Mouse (Mus musculus): ENCODE results near the gene Ski. TPM values are rescaled to one million over a fixed set of nuclear protein-coding genes. Genes with fewer than 3 reads are reported as not detected.

The Ski gene
- polyA plus RNA-seq, 1 experiment from 2014 or later, result 14.6 TPM

GRCm38 (mm10) chr4:155140795-155141265 lies 81.6 kb downstream of the Ski start:
- Histone ChIP-seq H3K9me3 (replicated peaks; ENCODE audit: control insufficient read depth, low read length) (no peaks in the 10 kb centered on the region), H3K9ac (ENCODE audit: low read depth, low read length) (no peak overlapping the region), H3K4me1 (ENCODE audit: control insufficient read depth, insufficient read depth, low read length) (peaks cover 28% of the 10 kb centered on the region), H3K36me3 (ENCODE audit: control insufficient read depth, insufficient read depth, low read length) (no peaks in the 10 kb centered on the region), H3K4me3 (ENCODE audit: low read depth, low read length) (no peak overlapping the region), H3K4me2 (no peak overlapping the region), H3K27me3 (ENCODE audit: control insufficient read depth, insufficient read depth, low read length) (no peaks in the 10 kb centered on the region), H3K27ac (ENCODE audit: low read depth, low read length) (no peak overlapping the region)
- no peak for ATAC-seq (replicated peaks; ENCODE audit: insufficient number of reproducible peaks, low FRiP score, low TSS enrichment)
- WGBS (ENCODE audit: insufficient replicate concordance), result 51% methylated on average over 12 of the region's 12 CpGs

DNA sequence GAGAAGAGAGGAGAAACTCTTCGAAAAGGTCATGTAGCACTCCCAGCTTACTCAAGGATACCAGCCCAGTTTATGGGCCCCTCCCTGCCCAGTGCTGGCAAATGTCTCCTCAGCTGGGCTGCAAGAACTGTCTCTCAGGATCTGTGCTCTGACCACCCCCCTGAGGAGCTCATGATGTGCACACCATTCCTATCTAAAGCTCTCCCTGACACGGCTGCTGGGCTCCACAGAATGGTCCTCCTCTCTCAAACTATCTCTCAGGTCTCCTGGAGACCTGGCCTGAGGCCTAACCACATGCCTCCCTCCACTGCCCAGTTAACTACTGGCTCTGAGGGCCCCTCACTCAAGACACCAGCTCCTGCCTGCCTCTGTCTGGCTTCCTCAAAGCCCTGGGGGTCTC lies 82.2 kb downstream of the Ski start:
- no peak overlapping the region for H3K9ac ChIP-seq (ENCODE audit: low read depth, low read length)
- no peak overlapping the region for H3K4me2 ChIP-seq
- peaks cover 35% of the 10 kb centered on the region for H3K4me1 ChIP-seq (ENCODE audit: control insufficient read depth, insufficient read depth, low read length)
- no peak overlapping the region for H3K27ac ChIP-seq (ENCODE audit: low read depth, low read length)
- no peaks in the 10 kb centered on the region for H3K36me3 ChIP-seq (ENCODE audit: control insufficient read depth, insufficient read depth, low read length)
- no peaks in the 10 kb centered on the region for H3K27me3 ChIP-seq (ENCODE audit: control insufficient read depth, insufficient read depth, low read length)
- H3K9me3 ChIP-seq (replicated peaks; ENCODE audit: control insufficient read depth, low read length), result no peaks in the 10 kb centered on the region
- H3K4me3 ChIP-seq (ENCODE audit: low read depth, low read length), result no peak overlapping the region
- 41% methylated on average over 2 of the region's 2 CpGs for WGBS (ENCODE audit: insufficient replicate concordance)
- ATAC-seq (replicated peaks; ENCODE audit: insufficient number of reproducible peaks, low FRiP score, low TSS enrichment), result no peak

DNA sequence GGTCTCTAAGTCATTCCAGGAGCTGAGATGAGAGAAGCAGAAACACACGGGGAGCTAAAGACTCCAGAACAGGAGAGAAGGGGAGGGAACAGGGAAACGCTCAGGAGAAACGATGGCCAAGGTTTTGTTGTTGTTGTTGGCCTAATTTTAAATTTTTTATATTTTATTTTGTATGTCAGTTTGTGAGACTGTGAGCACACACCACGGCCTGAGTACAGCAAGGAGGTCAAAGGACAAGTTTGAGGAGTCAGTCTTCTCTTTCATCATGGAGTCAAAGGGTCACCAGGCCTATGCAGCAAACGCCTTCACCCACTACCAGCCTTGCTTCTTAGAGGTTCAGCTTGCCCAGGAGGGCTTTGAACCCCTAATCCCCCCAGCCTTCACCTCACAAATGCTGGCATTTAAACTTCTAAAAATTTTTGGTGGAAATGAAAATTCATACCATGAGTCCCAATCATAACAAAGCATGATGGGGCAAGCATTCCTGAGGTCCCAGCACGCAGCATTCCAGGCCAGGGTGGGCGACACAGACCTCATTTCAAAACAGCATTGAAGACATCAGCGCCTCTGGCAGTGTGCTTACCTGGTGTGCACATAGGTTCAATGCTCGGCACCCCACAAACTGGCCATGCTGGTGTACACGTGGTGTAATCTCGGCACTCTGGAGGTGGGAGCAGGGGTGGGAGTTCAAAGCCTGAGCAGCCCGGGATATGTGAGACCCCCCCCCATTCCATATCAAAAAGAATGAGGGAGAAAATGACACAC lies 82.9 kb downstream of the Ski start:
- no peaks in the 10 kb centered on the region for H3K27me3 ChIP-seq (ENCODE audit: control insufficient read depth, insufficient read depth, low read length)
- no peak overlapping the region for H3K4me3 ChIP-seq (ENCODE audit: low read depth, low read length)
- no peaks in the 10 kb centered on the region for H3K9me3 ChIP-seq (replicated peaks; ENCODE audit: control insufficient read depth, low read length)
- no peaks in the 10 kb centered on the region for H3K36me3 ChIP-seq (ENCODE audit: control insufficient read depth, insufficient read depth, low read length)
- peaks cover 40% of the 10 kb centered on the region for H3K4me1 ChIP-seq (ENCODE audit: control insufficient read depth, insufficient read depth, low read length)
- no peak overlapping the region for H3K9ac ChIP-seq (ENCODE audit: low read depth, low read length)
- no peak overlapping the region for H3K27ac ChIP-seq (ENCODE audit: low read depth, low read length)
- no peak for ATAC-seq (replicated peaks; ENCODE audit: insufficient number of reproducible peaks, low FRiP score, low TSS enrichment)
- no peak overlapping the region for H3K4me2 ChIP-seq
- 78% methylated on average over 12 of the region's 12 CpGs for WGBS (ENCODE audit: insufficient replicate concordance)

- 81% methylated on average over 8 of the region's 8 CpGs for WGBS (ENCODE audit: insufficient replicate concordance)
- no peak overlapping the region for H3K9ac ChIP-seq (ENCODE audit: low read depth, low read length)
- H3K4me3 ChIP-seq (ENCODE audit: low read depth, low read length), result no peak overlapping the region
- no peaks in the 10 kb centered on the region for H3K27me3 ChIP-seq (ENCODE audit: control insufficient read depth, insufficient read depth, low read length)
- H3K9me3 ChIP-seq (replicated peaks; ENCODE audit: control insufficient read depth, low read length), result no peaks in the 10 kb centered on the region
- no peak overlapping the region; the same call in 1 of the 2 replicates for H3K27ac ChIP-seq (ENCODE audit: low read depth, low read length)
- H3K36me3 ChIP-seq (ENCODE audit: control insufficient read depth, insufficient read depth, low read length), result no peaks in the 10 kb centered on the region
- ATAC-seq (replicated peaks; ENCODE audit: insufficient number of reproducible peaks, low FRiP score, low TSS enrichment), result no peak
- H3K4me1 ChIP-seq (ENCODE audit: control insufficient read depth, insufficient read depth, low read length), result peaks cover 40% of the 10 kb centered on the region
- H3K4me2 ChIP-seq, result no peak overlapping the region
These were observed 83.9 kb downstream of the Ski start for GRCm38 (mm10) chr4:155138451-155138850.

- ATAC-seq (replicated peaks; ENCODE audit: insufficient number of reproducible peaks, low FRiP score, low TSS enrichment), result no peak
- H3K4me2 ChIP-seq, result no peak overlapping the region; the same call in 1 of the 2 replicates
- no peaks in the 10 kb centered on the region for H3K36me3 ChIP-seq (ENCODE audit: control insufficient read depth, insufficient read depth, low read length)
- no peak overlapping the region for H3K9ac ChIP-seq (ENCODE audit: low read depth, low read length)
- H3K27ac ChIP-seq (ENCODE audit: low read depth, low read length), result no peak overlapping the region
- WGBS (ENCODE audit: insufficient replicate concordance), result 90% methylated on average over 7 of the region's 7 CpGs
- no peaks in the 10 kb centered on the region for H3K27me3 ChIP-seq (ENCODE audit: control insufficient read depth, insufficient read depth, low read length)
- no peaks in the 10 kb centered on the region for H3K9me3 ChIP-seq (replicated peaks; ENCODE audit: control insufficient read depth, low read length)
- no peak overlapping the region for H3K4me3 ChIP-seq (ENCODE audit: low read depth, low read length)
- peaks cover 43% of the 10 kb centered on the region for H3K4me1 ChIP-seq (ENCODE audit: control insufficient read depth, insufficient read depth, low read length)
These were observed 84.5 kb downstream of the Ski start for GRCm38 (mm10) chr4:155137891-155138290.

DNA sequence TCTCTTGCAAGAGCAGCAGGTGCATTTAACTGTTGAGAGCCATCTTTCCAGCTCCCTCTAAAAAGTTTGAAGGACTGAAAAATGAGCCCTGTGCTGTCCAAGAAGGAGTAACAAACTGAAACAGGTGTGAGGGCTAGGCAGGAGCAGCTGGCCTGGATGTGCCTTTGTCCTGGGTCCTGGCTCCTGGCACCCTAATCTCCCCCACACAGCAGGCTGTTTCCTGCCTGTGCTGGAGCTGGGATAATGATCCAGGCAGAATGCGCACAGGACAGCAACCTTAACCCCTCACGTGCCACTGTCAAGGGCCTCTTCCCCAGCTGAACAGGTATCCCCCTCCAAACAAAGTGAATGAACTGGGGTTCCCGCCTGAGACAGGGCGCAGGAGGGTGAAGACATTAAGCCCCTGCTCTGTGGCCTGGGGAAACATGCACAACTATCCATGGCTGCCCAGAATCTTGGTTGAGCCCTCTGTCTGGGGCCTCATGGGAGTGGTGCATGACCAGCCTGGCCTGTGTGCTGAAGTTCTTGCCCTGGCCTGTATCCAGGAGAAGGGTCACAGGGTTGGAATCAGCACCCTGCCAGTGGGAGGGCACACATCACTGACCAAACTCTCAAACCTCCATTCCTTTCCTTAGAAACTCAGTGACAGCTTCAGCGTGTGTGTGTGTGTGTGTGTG lies 86.3 kb downstream of the Ski start:
- Histone ChIP-seq H3K9me3 (replicated peaks; ENCODE audit: control insufficient read depth, low read length) (no peaks in the 10 kb centered on the region), H3K4me1 (ENCODE audit: control insufficient read depth, insufficient read depth, low read length) (peaks cover 54% of the 10 kb centered on the region), H3K27me3 (ENCODE audit: control insufficient read depth, insufficient read depth, low read length) (no peaks in the 10 kb centered on the region), H3K27ac (ENCODE audit: low read depth, low read length) (no peak overlapping the region), H3K36me3 (ENCODE audit: control insufficient read depth, insufficient read depth, low read length) (no peaks in the 10 kb centered on the region), H3K9ac (ENCODE audit: low read depth, low read length) (no peak overlapping the region), H3K4me3 (ENCODE audit: low read depth, low read length) (no peak overlapping the region), H3K4me2 (0 out of 2 replicates have a peak overlapping the region, but pooled peaks have one; percentile 4)
- 60% methylated on average over 5 of the region's 5 CpGs for WGBS (ENCODE audit: insufficient replicate concordance)
- 0 out of 2 replicates have a peak, but pooled peaks have one; percentile 13 for ATAC-seq (replicated peaks; ENCODE audit: insufficient number of reproducible peaks, low FRiP score, low TSS enrichment)

DNA sequence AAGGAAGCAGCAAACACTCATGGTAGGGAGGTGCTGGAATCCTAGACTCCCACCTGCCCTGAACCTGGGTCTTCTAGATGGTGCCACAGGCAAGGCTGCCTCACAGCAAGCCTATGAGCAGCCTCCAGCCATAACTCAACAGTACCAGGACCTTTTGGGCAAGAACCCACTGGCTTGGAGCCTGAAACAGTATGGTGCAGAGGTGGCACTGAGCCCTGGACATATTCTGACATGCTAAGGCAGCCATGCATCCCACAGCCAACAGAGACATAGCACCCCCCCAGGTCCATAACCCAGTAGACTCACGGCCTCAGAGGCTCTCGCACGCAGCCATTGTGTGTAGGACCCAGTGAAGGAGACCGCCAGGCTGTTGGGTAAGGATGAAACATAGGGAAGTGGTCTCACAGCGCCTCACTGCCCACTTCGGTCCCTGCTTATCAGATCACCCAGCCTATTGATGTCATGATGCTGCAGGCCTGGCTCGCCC lies 87.7 kb downstream of the Ski start:
- no peak overlapping the region for H3K4me3 ChIP-seq (ENCODE audit: low read depth, low read length)
- no peaks in the 10 kb centered on the region for H3K9me3 ChIP-seq (replicated peaks; ENCODE audit: control insufficient read depth, low read length)
- ATAC-seq (replicated peaks; ENCODE audit: insufficient number of reproducible peaks, low FRiP score, low TSS enrichment), result no peak
- no peaks in the 10 kb centered on the region for H3K36me3 ChIP-seq (ENCODE audit: control insufficient read depth, insufficient read depth, low read length)
- peaks cover 60% of the 10 kb centered on the region for H3K4me1 ChIP-seq (ENCODE audit: control insufficient read depth, insufficient read depth, low read length)
- peak overlapping the region; percentile 39; the same call in 1 of the 2 replicates for H3K9ac ChIP-seq (ENCODE audit: low read depth, low read length)
- no peaks in the 10 kb centered on the region for H3K27me3 ChIP-seq (ENCODE audit: control insufficient read depth, insufficient read depth, low read length)
- peak overlapping the region; percentile 83 for H3K27ac ChIP-seq (ENCODE audit: low read depth, low read length)
- WGBS (ENCODE audit: insufficient replicate concordance), result 76% methylated on average over 7 of the region's 7 CpGs
- H3K4me2 ChIP-seq, result no peak overlapping the region; the same call in 1 of the 2 replicates

GRCm38 (mm10) chr4:155133658-155134417 lies 88.6 kb downstream of the Ski start:
- Histone ChIP-seq H3K9ac (ENCODE audit: low read depth, low read length) (peak overlapping the region; percentile 43), H3K36me3 (ENCODE audit: control insufficient read depth, insufficient read depth, low read length) (no peaks in the 10 kb centered on the region), H3K9me3 (replicated peaks; ENCODE audit: control insufficient read depth, low read length) (no peaks in the 10 kb centered on the region), H3K27ac (ENCODE audit: low read depth, low read length) (peak overlapping the region; percentile 83), H3K4me1 (ENCODE audit: control insufficient read depth, insufficient read depth, low read length) (peaks cover 62% of the 10 kb centered on the region), H3K4me3 (ENCODE audit: low read depth, low read length) (no peak overlapping the region), H3K4me2 (peak overlapping the region; percentile 38), H3K27me3 (ENCODE audit: control insufficient read depth, insufficient read depth, low read length) (no peaks in the 10 kb centered on the region)
- WGBS (ENCODE audit: insufficient replicate concordance), result 19% methylated on average over 20 of the region's 20 CpGs
- ATAC-seq (replicated peaks; ENCODE audit: insufficient number of reproducible peaks, low FRiP score, low TSS enrichment), result no peak; the same call in 1 of the 2 replicates
